Comparison of ENCODE assay signal across 22 mouse cellular contexts in genomic region chr10:64096532-64096931, GRCm38 (mm10). TPM values are rescaled to one million over a fixed set of nuclear protein-coding genes. Genes with fewer than 3 reads are reported as not detected.
DNase-seq lines count a peak whose midpoint lies in the region; ATAC-seq and TF ChIP-seq lines count a peak whose summit lies in the region.
"Had no signal": no experiment of that assay in that cellular context is flagged by ENCODE, and none has a peak within 500 bp of the region (broad histone marks: within the 10 kb centered on the region; RNA-seq: fewer than 3 reads in every experiment).

No protein-coding gene starts in this region.

- no peak for TF ChIP-seq EP300 in lung, postnatal 0 days (IDR thresholded peaks at IDR 0.05)

- DNase-seq in frontal cortex, postnatal 25 days (ENCODE audit: low spot score in 2 of 2): no peak
- DNase-seq in kidney, adult 2 months: no peak
- DNase-seq in lung, postnatal 0 days (ENCODE audit: low spot score): no peak
- DNase-seq in lung, postnatal 10 days: no peak
- DNase-seq in embryo, embryonic 10 days (ENCODE audit: low spot score): no peak
- DNase-seq: adrenal gland, adult 2 months; cerebellum, adult 9-11 months; gastrocnemius, postnatal 10 days; heart, adult 11 months; kidney, adult 18-20 months; kidney, postnatal 25 days; lung, postnatal 14 days; thymus, adult 2 months; thymus, postnatal 4 days had no signal

- no peaks in the 10 kb centered on the region for H3K4me1 ChIP-seq in kidney, adult 2 months (ENCODE audit: control insufficient read depth, insufficient read depth, low read length)
- H3K4me1 ChIP-seq in kidney, embryonic 16.5 days (ENCODE audit: insufficient read depth, low read length): no peaks in the 10 kb centered on the region
- H3K4me1 ChIP-seq in lung, postnatal 0 days (ENCODE audit: insufficient read depth, low read depth, low read length): no peaks in the 10 kb centered on the region
- no peaks in the 10 kb centered on the region for H3K4me1 ChIP-seq in embryonic fibroblast, embryonic 13.5 days (ENCODE audit: control insufficient read depth, insufficient read depth, low read length)
- H3K4me1 ChIP-seq: heart, embryonic 13.5 days; liver, embryonic 15.5 days; midbrain, embryonic 12.5 days had no signal

- peak; percentile 70; the same call in 1 of the 2 replicates for ATAC-seq in frontal cortex, adult (ENCODE audit: low TSS enrichment)
- ATAC-seq in kidney, embryonic 16.5 days (ENCODE audit: low FRiP score, low TSS enrichment): no peak
- ATAC-seq in lung, postnatal 0 days: no peak
- ATAC-seq: CD4-positive, CD25-positive, alpha-beta regulatory T cell, adult 4 months had no signal

- H3K9ac ChIP-seq in kidney, embryonic 16.5 days (replicated peaks; ENCODE audit: low read length): no peak overlapping the region
- no peak overlapping the region for H3K9ac ChIP-seq in lung, postnatal 0 days (replicated peaks; ENCODE audit: low read depth)
- H3K9ac ChIP-seq: heart, embryonic 13.5 days; liver, embryonic 15.5 days; midbrain, embryonic 12.5 days had no signal

- no peaks in the 10 kb centered on the region for H3K36me3 ChIP-seq in kidney, adult 2 months (ENCODE audit: control insufficient read depth, insufficient read depth, low read length)
- H3K36me3 ChIP-seq in kidney, embryonic 16.5 days (ENCODE audit: insufficient read depth, low read length): no peaks in the 10 kb centered on the region
- no peaks in the 10 kb centered on the region for H3K36me3 ChIP-seq in lung, postnatal 0 days (ENCODE audit: insufficient read depth, low read length)
- H3K36me3 ChIP-seq: G1E; heart, embryonic 13.5 days; liver, embryonic 15.5 days; midbrain, embryonic 12.5 days had no signal

- no peak for TF ChIP-seq POLR2A in kidney, adult 2 months (IDR thresholded peaks at IDR 0.05; ENCODE audit: low read depth, low read length)
- no peak for TF ChIP-seq POLR2A in embryonic fibroblast, embryonic 13.5 days (IDR thresholded peaks at IDR 0.05; ENCODE audit: low read depth, low read length)

- H3K4me3 ChIP-seq in kidney, adult 2 months (ENCODE audit: insufficient read depth, low read depth, low read length): no peak overlapping the region
- no peak overlapping the region for H3K4me3 ChIP-seq in kidney, embryonic 16.5 days (ENCODE audit: low read length)
- H3K4me3 ChIP-seq in lung, postnatal 0 days (ENCODE audit: low read depth, low read length): no peak overlapping the region
- no peak overlapping the region for H3K4me3 ChIP-seq in embryonic fibroblast, embryonic 13.5 days (ENCODE audit: insufficient read depth, low read length)
- H3K4me3 ChIP-seq: heart, embryonic 13.5 days; liver, embryonic 15.5 days; midbrain, embryonic 12.5 days had no signal

- no peaks in the 10 kb centered on the region for H3K9me3 ChIP-seq in kidney, embryonic 16.5 days (ENCODE audit: low read length)
- H3K9me3 ChIP-seq in lung, postnatal 0 days (ENCODE audit: low read length): no peaks in the 10 kb centered on the region
- H3K9me3 ChIP-seq: G1E; heart, embryonic 13.5 days; liver, embryonic 15.5 days; midbrain, embryonic 12.5 days had no signal

- H3K27me3 ChIP-seq in kidney, adult 2 months (replicated peaks; ENCODE audit: control insufficient read depth, insufficient read depth, low read length): no peaks in the 10 kb centered on the region
- H3K27me3 ChIP-seq in kidney, embryonic 16.5 days (ENCODE audit: insufficient read depth, low read length): no peaks in the 10 kb centered on the region
- no peaks in the 10 kb centered on the region for H3K27me3 ChIP-seq in lung, postnatal 0 days (replicated peaks; ENCODE audit: insufficient read depth, low read length)
- H3K27me3 ChIP-seq: heart, embryonic 13.5 days; liver, embryonic 15.5 days; midbrain, embryonic 12.5 days had no signal

- 95% methylated on average over 1 of the region's 1 CpGs for WGBS in kidney, adult 2 months
- 89% methylated on average over 1 of the region's 1 CpGs for WGBS in kidney, embryonic 16.5 days
- WGBS in lung, postnatal 0 days: 100% methylated on average over 1 of the region's 1 CpGs

- peak; percentile 25; the same call in 1 of the 2 replicates for TF ChIP-seq CTCF in kidney, adult 2 months (conservative IDR thresholded peaks at IDR 0.05; ENCODE audit: insufficient read depth, insufficient read length, low read depth, low read length)
- 0 out of 2 replicates have a peak, but pooled peaks have one; percentile 11 for TF ChIP-seq CTCF in lung, postnatal 0 days (IDR thresholded peaks at IDR 0.05)
- TF ChIP-seq CTCF in embryonic fibroblast, embryonic 13.5 days (IDR thresholded peaks at IDR 0.05; ENCODE audit: borderline replicate concordance, insufficient read depth, low read length): peak; percentile 6; the same call in 1 of the 2 replicates

- no peak overlapping the region for H3K4me2 ChIP-seq in kidney, embryonic 16.5 days (replicated peaks; ENCODE audit: low read depth, low read length)
- H3K4me2 ChIP-seq in lung, postnatal 0 days (replicated peaks; ENCODE audit: low read depth, low read length): no peak overlapping the region
- H3K4me2 ChIP-seq: heart, embryonic 13.5 days; liver, embryonic 15.5 days; midbrain, embryonic 12.5 days had no signal

- H3K27ac ChIP-seq in kidney, adult 2 months (ENCODE audit: insufficient read depth, low read depth, low read length): no peak overlapping the region
- no peak overlapping the region for H3K27ac ChIP-seq in kidney, embryonic 16.5 days (ENCODE audit: low read length)
- no peak overlapping the region for H3K27ac ChIP-seq in lung, postnatal 0 days (ENCODE audit: low read length)
- no peak overlapping the region for H3K27ac ChIP-seq in embryonic fibroblast, embryonic 13.5 days (ENCODE audit: insufficient read depth, low read length)
- H3K27ac ChIP-seq: heart, embryonic 13.5 days; liver, embryonic 15.5 days; midbrain, embryonic 12.5 days had no signal

RNA-seq across cellular contexts. Expression of gene Lrrtm3, which starts 6.5 kb away (rescaled TPM):
- not detected in 2 replicates for polyA plus RNA-seq in kidney, adult 2 months (2012; rRNA removed)
- 0.35 and 0.53 TPM in 2 replicates for polyA plus RNA-seq in kidney, embryonic 16.5 days (2015; fragmentation: Nextera tagmentation; extraction: Ambion mirVana)
- 0.11 and 0.14 TPM in 2 replicates for polyA plus RNA-seq in lung, postnatal 0 days (2015; fragmentation: Nextera tagmentation; extraction: Ambion mirVana)
- polyA plus RNA-seq in embryonic fibroblast, embryonic 13.5 days (2011; ENCODE audit: insufficient read length, low read depth, missing spikeins): 2.0 and 7.6 TPM in 2 replicates
- polyA plus RNA-seq: CD4-positive, CD25-positive, alpha-beta regulatory T cell, adult 4 months; G1E; thymus, adult 2 months had no signal
